Mouse (Mus musculus): ENCODE measurements around the gene Kif13a. TPM values are rescaled to one million over a fixed set of nuclear protein-coding genes. Genes with fewer than 3 reads are reported as not detected.

Kif13a gene
- polyA plus RNA-seq, 1 experiment: 0.01 TPM

DNA sequence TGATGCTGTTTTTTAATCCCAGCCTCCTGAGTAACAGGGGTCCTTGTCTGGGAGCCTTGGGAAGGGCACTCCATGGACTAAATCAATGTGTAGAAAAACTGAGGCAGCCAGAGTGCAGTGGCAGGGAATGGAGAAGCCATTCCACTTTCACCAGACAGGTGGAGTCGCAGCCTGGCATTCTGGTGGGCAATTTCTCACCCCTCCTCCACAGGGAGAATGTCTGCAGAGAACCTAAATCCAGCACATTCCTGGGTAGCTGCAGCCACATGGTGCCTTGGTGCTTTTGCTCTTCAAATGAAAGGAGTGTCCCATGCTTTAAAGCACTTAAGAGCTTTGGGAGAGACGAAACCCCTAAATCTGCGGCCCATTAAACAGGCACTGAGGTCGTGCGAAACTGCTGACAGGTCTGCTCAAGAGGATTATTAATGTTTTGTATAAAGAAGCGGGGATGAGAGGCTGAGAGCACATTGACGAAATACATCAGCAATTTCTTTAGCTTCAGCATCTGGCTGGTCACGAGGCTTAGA is 110.4 kb downstream of the Kif13a start:
- Histone ChIP-seq H3K27me3 (ENCODE audit: control insufficient read depth) (no peaks in the 10 kb centered on the region), H3K4me3 (replicated peaks) (no peak overlapping the region), H3K9me3 (ENCODE audit: control insufficient read depth, low read length) (no peaks in the 10 kb centered on the region), H3K36me3 (ENCODE audit: control insufficient read depth) (peaks cover 6% of the 10 kb centered on the region; the same call in 1 of the 2 replicates), H3K4me1 (ENCODE audit: control insufficient read depth) (peaks cover 3% of the 10 kb centered on the region)
- TF ChIP-seq GATA1 (IDR thresholded peaks at IDR 0.05; ENCODE audit: low read length): no peak
- no peak for TF ChIP-seq TAL1 (IDR thresholded peaks at IDR 0.05; ENCODE audit: low read length)

DNA sequence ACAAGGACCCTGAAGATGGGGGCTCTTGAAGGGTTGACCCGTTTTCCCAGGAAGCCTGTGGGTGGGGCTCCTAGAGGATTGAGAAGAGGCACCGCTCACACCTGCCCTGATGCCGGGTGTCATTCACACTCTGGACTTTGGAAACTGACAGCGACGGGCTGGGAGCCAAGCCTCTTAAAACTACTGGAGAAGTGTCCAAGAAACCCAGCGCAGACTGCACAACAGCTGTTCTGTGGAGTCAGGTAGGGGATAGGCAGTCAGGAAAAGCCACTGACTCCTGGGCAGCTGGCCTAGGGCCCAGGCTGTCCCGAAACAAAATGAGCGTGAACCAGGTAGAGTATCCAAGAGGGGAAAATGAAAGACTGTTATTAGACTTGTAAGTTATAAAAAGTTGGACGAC is 111.3 kb downstream of the Kif13a start:
- no peak for TF ChIP-seq GATA1 (IDR thresholded peaks at IDR 0.05; ENCODE audit: low read length)
- TF ChIP-seq TAL1 (IDR thresholded peaks at IDR 0.05; ENCODE audit: low read length): no peak
- Histone ChIP-seq H3K36me3 (ENCODE audit: control insufficient read depth) (peaks cover 6% of the 10 kb centered on the region; the same call in 1 of the 2 replicates), H3K27me3 (ENCODE audit: control insufficient read depth) (no peaks in the 10 kb centered on the region), H3K4me1 (ENCODE audit: control insufficient read depth) (peaks cover 3% of the 10 kb centered on the region), H3K4me3 (replicated peaks) (no peak overlapping the region), H3K9me3 (ENCODE audit: control insufficient read depth, low read length) (no peaks in the 10 kb centered on the region)

DNA sequence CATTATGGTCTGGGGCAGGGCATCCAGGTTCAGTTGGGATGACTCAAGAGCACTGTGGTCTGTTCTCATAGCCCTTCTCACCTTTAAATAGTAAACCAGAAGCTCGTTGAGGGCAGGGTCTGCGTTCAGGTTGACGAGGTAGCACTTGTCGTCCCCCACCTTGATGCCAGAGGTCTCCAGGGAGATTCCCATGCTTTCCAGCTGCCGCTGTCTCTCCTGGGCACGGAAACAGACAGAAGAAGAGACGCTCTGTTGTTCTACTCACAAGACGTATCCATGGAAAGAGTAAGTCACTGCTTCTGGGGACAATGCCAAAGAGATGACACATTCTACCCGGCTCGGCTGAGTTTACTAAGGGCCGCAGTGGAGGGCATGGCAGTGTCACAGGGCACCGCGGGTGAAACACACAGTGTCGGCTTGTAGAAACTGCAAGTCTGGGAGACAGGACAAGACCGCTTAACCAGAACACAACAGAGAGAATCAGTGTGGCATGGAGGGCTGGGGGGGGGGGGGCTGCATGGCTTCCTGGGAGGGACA is 117.0 kb downstream of the Kif13a start:
- Histone ChIP-seq H3K4me3 (replicated peaks) (no peak overlapping the region), H3K9me3 (ENCODE audit: control insufficient read depth, low read length) (no peaks in the 10 kb centered on the region), H3K4me1 (ENCODE audit: control insufficient read depth) (no peaks in the 10 kb centered on the region), H3K36me3 (ENCODE audit: control insufficient read depth) (peaks cover 15% of the 10 kb centered on the region; the same call in 1 of the 2 replicates), H3K27me3 (ENCODE audit: control insufficient read depth) (no peaks in the 10 kb centered on the region)
- TF ChIP-seq TAL1 (IDR thresholded peaks at IDR 0.05; ENCODE audit: low read length): no peak
- no peak for TF ChIP-seq GATA1 (IDR thresholded peaks at IDR 0.05; ENCODE audit: low read length)

- Histone ChIP-seq H3K4me1 (ENCODE audit: control insufficient read depth) (no peaks in the 10 kb centered on the region), H3K4me3 (replicated peaks) (no peak overlapping the region), H3K9me3 (ENCODE audit: control insufficient read depth, low read length) (no peaks in the 10 kb centered on the region), H3K27me3 (ENCODE audit: control insufficient read depth) (no peaks in the 10 kb centered on the region), H3K36me3 (ENCODE audit: control insufficient read depth) (peaks cover 15% of the 10 kb centered on the region; the same call in 1 of the 2 replicates)
- TF ChIP-seq TAL1 (IDR thresholded peaks at IDR 0.05; ENCODE audit: low read length) (no peak), GATA1 (IDR thresholded peaks at IDR 0.05; ENCODE audit: low read length) (no peak)
Observed at GRCm38 (mm10) chr13:46811696-46812095, 118.0 kb downstream of the Kif13a start.

DNA sequence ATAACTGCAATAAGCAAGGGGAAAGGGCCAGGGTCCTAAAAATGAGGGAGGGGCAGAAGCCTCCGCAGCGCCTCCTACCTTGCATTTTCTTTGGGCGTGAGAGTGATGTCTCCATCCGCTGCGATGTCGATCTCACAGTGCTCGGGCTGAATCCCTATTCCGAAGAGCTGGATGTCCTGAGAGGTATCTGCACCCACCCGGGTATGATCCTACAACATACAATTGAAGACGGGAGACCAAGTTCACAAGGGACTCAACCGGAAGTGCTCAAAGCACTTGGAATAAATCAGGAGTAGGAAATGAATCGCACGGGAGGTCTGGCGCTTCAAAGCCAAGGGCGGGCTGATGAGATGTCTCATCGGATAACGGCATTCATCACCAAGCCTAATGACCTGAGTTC is 119.1 kb downstream of the Kif13a start:
- Histone ChIP-seq H3K36me3 (ENCODE audit: control insufficient read depth) (peaks cover 12% of the 10 kb centered on the region; the same call in 1 of the 2 replicates), H3K9me3 (ENCODE audit: control insufficient read depth, low read length) (no peaks in the 10 kb centered on the region), H3K4me3 (replicated peaks) (no peak overlapping the region), H3K4me1 (ENCODE audit: control insufficient read depth) (no peaks in the 10 kb centered on the region), H3K27me3 (ENCODE audit: control insufficient read depth) (no peaks in the 10 kb centered on the region)
- TF ChIP-seq TAL1 (IDR thresholded peaks at IDR 0.05; ENCODE audit: low read length): no peak
- TF ChIP-seq GATA1 (IDR thresholded peaks at IDR 0.05; ENCODE audit: low read length): no peak

- no peaks in the 10 kb centered on the region for H3K4me1 ChIP-seq (ENCODE audit: control insufficient read depth)
- TF ChIP-seq TAL1 (IDR thresholded peaks at IDR 0.05; ENCODE audit: low read length) (no peak), GATA1 (IDR thresholded peaks at IDR 0.05; ENCODE audit: low read length) (no peak)
Observed at GRCm38 (mm10) chr13:46810098-46810497, 119.6 kb downstream of the Kif13a start.

DNA sequence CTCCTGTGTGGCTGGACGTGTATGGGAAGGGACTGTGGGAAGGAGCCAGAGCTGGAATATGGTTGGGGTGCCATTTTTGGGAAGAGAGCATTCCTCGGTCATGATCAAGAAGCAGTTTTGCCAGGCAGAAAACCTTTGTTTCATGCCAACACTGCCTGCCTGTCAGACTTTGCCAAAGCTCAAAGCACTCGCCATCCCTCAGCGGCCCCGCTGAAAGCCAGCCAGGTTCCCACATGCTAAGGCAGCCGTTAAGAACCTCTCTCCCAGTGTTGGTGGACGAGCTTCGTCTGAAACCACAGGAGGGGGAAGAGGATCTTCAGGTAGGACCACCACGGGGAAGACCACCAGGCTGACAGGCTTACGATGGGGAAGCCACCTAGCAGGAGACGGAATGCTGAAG is 121.8 kb downstream of the Kif13a start:
- Histone ChIP-seq H3K27me3 (ENCODE audit: control insufficient read depth) (no peaks in the 10 kb centered on the region), H3K36me3 (ENCODE audit: control insufficient read depth) (peaks cover 9% of the 10 kb centered on the region; the same call in 1 of the 2 replicates), H3K4me3 (replicated peaks) (no peak overlapping the region), H3K9me3 (ENCODE audit: control insufficient read depth, low read length) (no peaks in the 10 kb centered on the region), H3K4me1 (ENCODE audit: control insufficient read depth) (no peaks in the 10 kb centered on the region)
- TF ChIP-seq GATA1 (IDR thresholded peaks at IDR 0.05; ENCODE audit: low read length): no peak
- TF ChIP-seq TAL1 (IDR thresholded peaks at IDR 0.05; ENCODE audit: low read length): no peak

More at GRCm38 (mm10) chr13:46810098-46810497, 119.6 kb downstream of the Kif13a start:
- Histone ChIP-seq H3K9me3 (ENCODE audit: control insufficient read depth, low read length) (no peaks in the 10 kb centered on the region), H3K27me3 (ENCODE audit: control insufficient read depth) (no peaks in the 10 kb centered on the region), H3K4me3 (replicated peaks) (no peak overlapping the region), H3K36me3 (ENCODE audit: control insufficient read depth) (peaks cover 12% of the 10 kb centered on the region; the same call in 1 of the 2 replicates)

GRCm38 (mm10) chr13:46801196-46801595 is 128.5 kb downstream of the Kif13a start:
- Histone ChIP-seq H3K27me3 (ENCODE audit: control insufficient read depth) (no peaks in the 10 kb centered on the region), H3K36me3 (ENCODE audit: control insufficient read depth) (peaks cover 3% of the 10 kb centered on the region; the same call in 1 of the 2 replicates), H3K4me1 (ENCODE audit: control insufficient read depth) (no peaks in the 10 kb centered on the region), H3K4me3 (replicated peaks) (no peak overlapping the region), H3K9me3 (ENCODE audit: control insufficient read depth, low read length) (no peaks in the 10 kb centered on the region)
- TF ChIP-seq TAL1 (IDR thresholded peaks at IDR 0.05; ENCODE audit: low read length) (no peak), GATA1 (IDR thresholded peaks at IDR 0.05; ENCODE audit: low read length) (no peak)

GRCm38 (mm10) chr13:46798156-46798555 is 131.5 kb downstream of the Kif13a start:
- no peaks in the 10 kb centered on the region for H3K9me3 ChIP-seq (ENCODE audit: control insufficient read depth, low read length)
- H3K4me3 ChIP-seq (replicated peaks): no peak overlapping the region
- H3K27me3 ChIP-seq (ENCODE audit: control insufficient read depth): no peaks in the 10 kb centered on the region
- H3K36me3 ChIP-seq (ENCODE audit: control insufficient read depth): peaks cover 3% of the 10 kb centered on the region; the same call in 1 of the 2 replicates
- TF ChIP-seq TAL1 (IDR thresholded peaks at IDR 0.05; ENCODE audit: low read length) (no peak), GATA1 (IDR thresholded peaks at IDR 0.05; ENCODE audit: low read length) (no peak)
- no peaks in the 10 kb centered on the region for H3K4me1 ChIP-seq (ENCODE audit: control insufficient read depth)
